Mouse (Mus musculus) heart, adult 2 months (tissue): ENCODE data around the gene Mt1.

ENCODE experiments used
- CTCF ChIP-seq: fragments of 200-600 bp; IDR thresholded peaks from 2 replicates; pipeline ENCODE4 v1.8.1; 2022; ENCODE audit warnings: antibody characterized with exemption, mild to moderate bottlenecking, moderate library complexity
- EP300 ChIP-seq: fragments of 200-500 bp; IDR thresholded peaks from 2 replicates; pipeline ENCODE4 v1.6.1; 2011; ENCODE audit warnings: low read depth, low read length, control low read depth; ENCODE audit not compliant: insufficient read depth
- POLR2A ChIP-seq: fragments of 200-500 bp; IDR thresholded peaks from 2 replicates; pipeline ENCODE4 v1.6.1; 2011; ENCODE audit warnings: mild to moderate bottlenecking, low read depth, low read length, control low read depth; ENCODE audit not compliant: insufficient read depth

GRCm38 (mm10) chr8:94173848-94174403, 5.0 kb upstream of the Mt1 start:
- TF ChIP-seq EP300: no peak
- TF ChIP-seq CTCF: no peak
- TF ChIP-seq POLR2A: no peak
